Mouse (Mus musculus): ENCODE data around the gene Zmiz1. TPM values are rescaled to one million over a fixed set of nuclear protein-coding genes. Genes with fewer than 3 reads are reported as not detected.

The Zmiz1 gene
- polyA plus RNA-seq, 1 experiment from 2014 or later, result 57.5 TPM

DNA sequence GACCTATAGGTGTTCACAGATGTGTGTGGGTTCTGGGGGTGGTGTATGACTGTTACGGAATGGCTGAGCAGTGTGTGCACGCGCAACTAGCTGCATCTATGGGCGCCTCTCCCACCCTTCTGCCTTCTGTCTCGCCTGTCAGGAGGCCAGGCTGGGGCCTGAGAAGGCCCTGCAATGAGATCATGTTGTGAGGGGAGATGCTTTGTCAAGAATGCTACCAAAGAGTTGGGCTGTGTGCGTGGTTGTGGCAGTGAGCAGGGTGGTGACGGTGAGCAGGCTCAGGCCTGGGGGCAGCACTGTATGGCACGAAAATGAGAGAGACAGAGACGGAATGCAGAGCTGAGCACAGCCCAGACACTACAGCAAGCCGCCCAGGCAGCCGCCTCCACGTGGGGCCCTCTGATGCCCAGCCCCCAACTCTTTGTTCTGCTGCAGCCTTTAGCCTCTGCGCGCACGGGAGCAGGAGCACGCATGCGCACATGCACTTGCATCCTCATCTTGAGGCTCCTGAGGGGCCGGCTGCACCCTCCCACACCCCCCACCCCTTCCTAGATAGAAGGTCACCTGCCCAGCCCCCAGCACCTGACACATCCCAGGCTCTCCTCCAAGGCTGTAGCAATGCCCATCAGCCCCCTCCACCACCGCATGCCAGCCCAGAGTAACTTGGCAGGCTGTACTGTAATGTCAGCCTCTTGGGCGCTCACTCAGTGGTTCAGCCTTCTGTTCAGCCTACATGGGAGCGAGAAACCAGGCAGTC is 126.7 kb downstream of the Zmiz1 start:
- no peaks in the 10 kb centered on the region for H3K9me3 ChIP-seq
- no peak overlapping the region for H3K4me3 ChIP-seq
- peak overlapping the region; percentile 41 for H3K9ac ChIP-seq (replicated peaks)
- H3K27me3 ChIP-seq, result no peaks in the 10 kb centered on the region
- peaks cover 19% of the 10 kb centered on the region for H3K36me3 ChIP-seq
- H3K4me1 ChIP-seq, result peaks cover 68% of the 10 kb centered on the region
- peak overlapping the region; percentile 28 for H3K4me2 ChIP-seq (replicated peaks)
- peak overlapping the region; percentile 99 for H3K27ac ChIP-seq (replicated peaks)
- peak; percentile 85 for ATAC-seq (replicated peaks)
- 4% methylated on average over 21 of the region's 21 CpGs for WGBS

DNA sequence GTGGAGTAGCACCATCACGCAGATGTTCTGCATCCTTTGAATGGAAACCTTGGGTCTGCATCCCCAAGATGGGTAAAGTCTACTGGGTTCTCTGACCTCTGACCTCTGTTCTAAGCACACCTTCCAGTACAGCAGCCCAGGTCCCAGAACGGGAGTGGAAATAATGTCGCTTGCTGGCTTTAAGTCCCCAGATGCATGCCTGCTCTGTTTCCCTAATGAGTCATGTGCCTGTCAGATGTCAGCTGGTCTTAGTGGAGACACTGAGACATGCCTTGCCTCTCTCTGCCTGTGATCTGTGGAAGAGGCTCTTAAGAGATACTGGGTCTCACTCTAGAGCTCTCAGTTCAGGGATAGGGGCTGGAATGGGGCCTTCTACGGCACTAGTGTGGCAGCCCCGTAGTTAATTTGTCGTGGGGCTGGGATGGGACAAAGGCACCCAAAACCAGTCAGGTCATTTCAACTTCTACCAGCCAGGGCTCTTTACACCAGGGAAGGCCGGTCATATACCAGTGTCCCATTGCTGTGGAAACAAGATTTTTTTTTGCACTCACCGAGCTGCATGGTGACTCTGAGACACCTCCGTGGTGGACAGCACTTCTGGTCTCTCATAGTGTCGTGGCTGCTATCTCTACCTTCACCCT is 128.0 kb downstream of the Zmiz1 start:
- peaks cover 68% of the 10 kb centered on the region for H3K4me1 ChIP-seq
- peak overlapping the region; percentile 99 for H3K27ac ChIP-seq (replicated peaks)
- peak overlapping the region; percentile 41 for H3K9ac ChIP-seq (replicated peaks)
- peaks cover 11% of the 10 kb centered on the region for H3K36me3 ChIP-seq
- H3K9me3 ChIP-seq, result no peaks in the 10 kb centered on the region
- 0 out of 2 replicates have a peak, but pooled peaks have one; percentile 2 for ATAC-seq (replicated peaks)
- H3K4me3 ChIP-seq, result no peak overlapping the region
- no peaks in the 10 kb centered on the region for H3K27me3 ChIP-seq
- 8% methylated on average over 10 of the region's 10 CpGs for WGBS
- H3K4me2 ChIP-seq (replicated peaks), result no peak overlapping the region; the same call in none of the 2 replicates

DNA sequence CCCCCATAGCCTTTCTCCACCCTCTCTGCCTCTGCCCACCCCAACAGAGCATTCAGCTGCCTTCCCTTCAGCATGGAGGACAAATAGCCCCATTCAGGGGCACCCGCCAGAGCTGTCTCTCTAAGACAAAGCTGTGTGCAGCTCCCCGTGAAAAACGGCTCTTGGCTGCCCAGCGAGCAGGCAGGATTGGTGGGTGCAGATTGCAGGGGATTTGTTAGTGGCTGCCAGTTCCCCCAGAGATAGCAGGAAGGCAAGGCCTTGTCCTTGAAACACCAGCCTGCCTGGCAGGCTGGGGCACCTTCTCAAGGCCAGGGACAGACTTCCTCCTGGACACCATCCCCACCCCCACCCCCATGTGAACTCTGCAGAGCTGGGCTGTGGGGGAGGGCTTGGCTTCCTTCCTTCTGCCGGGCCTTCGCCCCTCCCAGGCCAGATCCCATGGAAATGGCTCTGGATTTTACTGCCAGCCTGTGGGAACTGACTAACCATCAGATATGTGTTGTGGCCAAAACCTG is 128.6 kb downstream of the Zmiz1 start:
- Histone ChIP-seq H3K9me3 (no peaks in the 10 kb centered on the region), H3K4me3 (no peak overlapping the region), H3K4me2 (replicated peaks) (no peak overlapping the region; the same call in 1 of the 2 replicates), H3K36me3 (peaks cover 6% of the 10 kb centered on the region), H3K27ac (replicated peaks) (peak overlapping the region; percentile 99), H3K9ac (replicated peaks) (peak overlapping the region; percentile 41), H3K27me3 (no peaks in the 10 kb centered on the region), H3K4me1 (peaks cover 68% of the 10 kb centered on the region)
- WGBS, result 2% methylated on average over 6 of the region's 6 CpGs
- peak; percentile 66 for ATAC-seq (replicated peaks)

DNA sequence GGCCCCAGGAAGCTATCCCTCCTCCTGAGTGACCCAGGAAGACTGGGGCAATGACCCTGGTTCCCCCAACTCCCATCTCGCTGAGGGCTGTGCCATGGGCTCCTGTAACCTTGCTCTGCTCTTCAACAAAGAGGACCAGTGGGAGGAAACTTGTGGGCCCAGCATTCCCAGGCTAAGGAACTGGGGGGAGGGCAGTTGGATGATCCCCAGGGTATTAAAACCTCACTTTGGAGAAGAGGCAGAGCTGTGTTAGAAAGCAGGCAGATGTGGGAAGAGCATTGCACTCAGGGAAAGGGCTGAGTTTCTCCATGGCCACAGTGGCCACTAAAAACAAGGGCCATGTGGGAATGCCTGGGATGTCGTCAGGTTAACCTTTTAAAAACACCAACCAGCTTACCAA is 129.2 kb downstream of the Zmiz1 start:
- Histone ChIP-seq H3K9ac (replicated peaks) (peak overlapping the region; percentile 41; the same call in 1 of the 2 replicates), H3K36me3 (no peaks in the 10 kb centered on the region; the same call in 1 of the 2 replicates), H3K27ac (replicated peaks) (peak overlapping the region; percentile 99), H3K27me3 (no peaks in the 10 kb centered on the region), H3K4me1 (peaks cover 69% of the 10 kb centered on the region), H3K4me2 (replicated peaks) (no peak overlapping the region), H3K9me3 (no peaks in the 10 kb centered on the region), H3K4me3 (no peak overlapping the region)
- 32% methylated on average over 2 of the region's 2 CpGs for WGBS
- no peak for ATAC-seq (replicated peaks)

DNA sequence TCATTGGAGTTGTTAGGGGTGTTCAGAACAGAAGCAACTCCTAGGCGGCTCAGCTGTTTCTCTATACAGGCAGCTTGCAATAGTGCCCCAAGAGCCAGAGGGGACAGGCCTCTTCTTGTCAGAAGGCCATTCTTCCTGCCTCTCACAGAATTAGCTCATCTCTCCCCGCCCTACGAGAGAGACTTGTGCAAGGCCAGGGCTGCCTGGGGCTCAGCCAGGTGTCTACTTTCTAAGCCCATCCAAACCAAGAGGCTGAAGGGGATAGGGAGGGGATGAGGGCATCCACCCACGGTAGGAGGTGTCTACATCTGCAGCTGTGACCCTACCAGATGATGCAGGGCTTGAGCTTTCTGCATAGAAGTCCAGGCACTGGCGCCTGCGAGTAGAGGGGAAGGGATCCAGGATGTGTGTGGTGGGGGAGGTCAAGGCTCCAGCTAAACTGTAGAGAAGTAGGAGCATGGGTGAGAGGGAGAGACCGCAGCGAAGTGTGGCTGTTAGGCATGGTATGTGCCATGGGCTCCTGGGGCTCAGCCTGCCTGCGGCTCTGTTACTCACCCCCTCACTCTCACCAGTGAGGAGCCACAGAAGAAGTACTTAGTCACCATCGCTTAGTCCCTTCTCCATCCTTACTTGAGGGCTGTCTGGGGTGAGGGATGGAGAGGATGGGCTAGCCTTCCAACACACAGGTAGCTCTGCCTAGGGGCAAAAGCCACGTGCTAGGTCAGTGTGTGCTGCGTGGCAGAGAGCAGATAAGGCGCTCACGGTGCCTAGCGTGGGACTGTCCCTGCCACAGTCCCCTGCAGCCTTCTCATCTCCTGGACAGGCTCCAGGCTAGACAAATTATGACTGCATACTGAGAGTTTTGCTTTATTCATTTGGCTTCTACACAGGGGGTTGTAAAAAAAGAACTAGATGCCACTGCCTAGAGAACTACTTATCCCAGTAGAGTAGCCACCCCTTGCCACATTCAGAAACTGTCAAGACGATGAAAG is 130.3 kb downstream of the Zmiz1 start:
- no peaks in the 10 kb centered on the region for H3K9me3 ChIP-seq
- no peaks in the 10 kb centered on the region for H3K27me3 ChIP-seq

DNA sequence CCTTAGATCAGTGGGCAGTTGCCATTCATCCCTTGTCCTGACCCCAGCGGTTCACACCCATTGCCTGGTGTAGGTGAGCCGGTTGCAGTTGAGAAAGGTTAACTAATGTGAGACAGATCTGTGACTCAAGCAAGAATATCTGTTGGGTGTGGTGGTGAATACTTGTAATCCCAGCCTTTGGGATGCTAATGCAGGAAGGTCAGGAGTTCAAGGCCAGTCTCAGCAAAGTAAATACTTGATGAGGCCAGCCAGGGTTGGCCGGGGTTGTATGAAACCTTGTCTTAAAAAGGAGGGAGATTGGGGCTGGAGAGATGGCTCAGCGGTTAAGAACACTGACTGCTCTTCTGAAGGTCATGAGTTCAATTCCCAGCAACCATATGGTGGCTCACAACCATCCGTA is 132.0 kb downstream of the Zmiz1 start:
- H3K9ac ChIP-seq (replicated peaks), result no peak overlapping the region
- WGBS, result 81% methylated on average over 5 of the region's 5 CpGs
- ATAC-seq (replicated peaks), result no peak

More for the DNA sequence above, 130.3 kb downstream of the Zmiz1 start:
- WGBS, result 64% methylated on average over 16 of the region's 16 CpGs
- Histone ChIP-seq H3K36me3 (no peaks in the 10 kb centered on the region), H3K4me3 (no peak overlapping the region), H3K27ac (replicated peaks) (peak overlapping the region; percentile 99), H3K4me1 (peaks cover 74% of the 10 kb centered on the region), H3K4me2 (replicated peaks) (no peak overlapping the region), H3K9ac (replicated peaks) (no peak overlapping the region)
- no peak for ATAC-seq (replicated peaks)

DNA sequence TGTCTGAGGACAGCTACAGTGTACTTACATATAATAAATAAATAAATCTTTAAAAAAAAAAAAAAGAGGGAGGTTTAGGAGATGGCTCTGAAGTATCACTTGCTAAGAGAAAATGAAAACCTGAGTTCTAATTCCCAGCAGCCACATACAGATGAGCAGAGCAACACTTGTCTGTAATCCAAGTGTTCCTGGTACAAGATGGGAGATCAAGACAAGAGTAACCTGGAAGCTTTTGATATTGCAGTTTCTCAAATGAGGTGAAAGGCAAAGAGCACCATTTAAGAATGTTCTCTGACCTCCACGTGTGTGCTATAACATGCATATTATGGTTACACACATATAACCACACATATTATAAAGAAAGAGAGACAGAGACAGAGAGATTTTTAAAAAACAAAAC is 132.4 kb downstream of the Zmiz1 start:
- WGBS, result 100% methylated on average over 1 of the region's 1 CpGs

More for the DNA sequence above, 132.0 kb downstream of the Zmiz1 start:
- Histone ChIP-seq H3K27me3 (no peaks in the 10 kb centered on the region), H3K9me3 (no peaks in the 10 kb centered on the region), H3K4me2 (replicated peaks) (no peak overlapping the region), H3K4me1 (peaks cover 62% of the 10 kb centered on the region), H3K36me3 (no peaks in the 10 kb centered on the region), H3K4me3 (no peak overlapping the region), H3K27ac (replicated peaks) (no peak overlapping the region)

DNA sequence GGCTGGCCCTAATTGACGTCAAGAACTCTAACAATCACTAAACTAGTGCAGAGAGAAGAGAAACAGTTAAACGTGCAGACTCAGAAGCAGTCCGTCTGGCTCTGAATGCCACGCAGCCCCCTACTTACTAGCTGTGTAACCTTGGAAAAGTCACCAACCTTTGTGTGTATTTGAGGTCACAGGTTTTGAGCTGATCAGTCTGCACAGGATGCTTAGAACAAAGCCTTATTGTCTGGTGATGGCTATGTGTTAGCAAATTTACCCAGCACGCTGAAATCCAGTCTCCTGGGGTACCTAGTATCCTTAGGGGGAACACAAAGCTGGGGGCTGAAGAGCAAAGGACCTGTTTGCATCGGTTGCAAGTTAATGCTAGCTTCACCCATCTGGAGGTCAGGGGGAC is 133.5 kb downstream of the Zmiz1 start:
- H3K36me3 ChIP-seq, result no peaks in the 10 kb centered on the region
- no peak overlapping the region for H3K9ac ChIP-seq (replicated peaks)
- H3K4me1 ChIP-seq, result peaks cover 47% of the 10 kb centered on the region
- H3K27me3 ChIP-seq, result no peaks in the 10 kb centered on the region
- WGBS, result 45% methylated on average over 6 of the region's 6 CpGs
- H3K4me2 ChIP-seq (replicated peaks), result no peak overlapping the region
- H3K9me3 ChIP-seq, result no peaks in the 10 kb centered on the region
- ATAC-seq (replicated peaks), result no peak
- no peak overlapping the region for H3K27ac ChIP-seq (replicated peaks)
- H3K4me3 ChIP-seq, result no peak overlapping the region

More for the DNA sequence above, 132.4 kb downstream of the Zmiz1 start:
- Histone ChIP-seq H3K4me2 (replicated peaks) (no peak overlapping the region), H3K9ac (replicated peaks) (no peak overlapping the region), H3K4me1 (peaks cover 58% of the 10 kb centered on the region), H3K27ac (replicated peaks) (no peak overlapping the region), H3K27me3 (no peaks in the 10 kb centered on the region), H3K36me3 (no peaks in the 10 kb centered on the region), H3K4me3 (no peak overlapping the region), H3K9me3 (no peaks in the 10 kb centered on the region)
- no peak for ATAC-seq (replicated peaks)

DNA sequence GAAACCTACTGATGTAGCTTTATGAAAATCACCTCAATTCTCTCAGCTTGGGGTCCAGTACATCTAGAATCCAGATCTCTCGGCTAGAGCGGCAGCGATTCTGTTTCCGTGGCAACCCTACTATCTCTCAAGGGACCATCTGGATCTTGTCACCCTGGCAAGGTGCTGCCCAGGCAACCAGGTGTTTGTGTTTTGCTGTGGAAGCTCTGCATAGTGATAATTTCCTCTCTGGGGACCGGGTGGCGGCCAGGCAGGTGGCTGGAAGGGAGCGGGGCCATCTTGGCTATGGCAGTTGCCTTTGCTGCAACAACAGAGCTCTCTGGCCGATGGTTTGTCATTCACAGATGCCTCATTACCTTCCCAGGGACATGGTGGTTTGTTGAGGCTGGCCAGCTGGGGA is 134.9 kb downstream of the Zmiz1 start:
- H3K4me1 ChIP-seq, result peaks cover 34% of the 10 kb centered on the region

DNA sequence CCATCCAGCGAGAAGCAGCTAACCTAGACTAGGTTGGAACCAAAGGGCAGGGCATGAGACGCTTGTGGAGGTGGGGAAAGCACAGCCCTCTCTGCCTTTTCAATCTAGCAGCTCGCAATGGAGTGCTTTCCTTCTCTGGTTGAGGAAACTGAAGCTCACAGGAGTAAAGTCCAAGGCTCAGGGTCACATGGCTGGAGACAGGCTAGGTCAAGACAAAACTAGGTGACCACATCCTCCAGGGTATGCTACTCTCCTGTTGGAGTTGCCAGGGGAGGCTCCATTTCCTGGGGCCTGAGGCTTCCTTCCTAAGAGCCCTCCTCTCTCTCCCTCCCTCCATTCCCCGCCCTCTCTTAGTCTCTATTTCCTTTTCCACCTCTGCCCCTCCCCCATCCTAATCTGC is 135.6 kb downstream of the Zmiz1 start:
- 67% methylated on average over 4 of the region's 4 CpGs for WGBS
- Histone ChIP-seq H3K4me1 (peaks cover 26% of the 10 kb centered on the region), H3K4me3 (no peak overlapping the region), H3K4me2 (replicated peaks) (no peak overlapping the region), H3K36me3 (peaks cover 6% of the 10 kb centered on the region; the same call in 1 of the 2 replicates), H3K9ac (replicated peaks) (no peak overlapping the region), H3K27ac (replicated peaks) (peak overlapping the region; percentile 73), H3K9me3 (no peaks in the 10 kb centered on the region), H3K27me3 (no peaks in the 10 kb centered on the region)
- no peak for ATAC-seq (replicated peaks)

More for the DNA sequence above, 134.9 kb downstream of the Zmiz1 start:
- no peak overlapping the region for H3K4me3 ChIP-seq
- H3K27ac ChIP-seq (replicated peaks), result peak overlapping the region; percentile 73
- ATAC-seq (replicated peaks), result no peak
- no peak overlapping the region for H3K4me2 ChIP-seq (replicated peaks)
- no peak overlapping the region for H3K9ac ChIP-seq (replicated peaks)
- WGBS, result 66% methylated on average over 8 of the region's 8 CpGs
- peaks cover 4% of the 10 kb centered on the region; the same call in 1 of the 2 replicates for H3K36me3 ChIP-seq
- H3K9me3 ChIP-seq, result no peaks in the 10 kb centered on the region
- H3K27me3 ChIP-seq, result no peaks in the 10 kb centered on the region

DNA sequence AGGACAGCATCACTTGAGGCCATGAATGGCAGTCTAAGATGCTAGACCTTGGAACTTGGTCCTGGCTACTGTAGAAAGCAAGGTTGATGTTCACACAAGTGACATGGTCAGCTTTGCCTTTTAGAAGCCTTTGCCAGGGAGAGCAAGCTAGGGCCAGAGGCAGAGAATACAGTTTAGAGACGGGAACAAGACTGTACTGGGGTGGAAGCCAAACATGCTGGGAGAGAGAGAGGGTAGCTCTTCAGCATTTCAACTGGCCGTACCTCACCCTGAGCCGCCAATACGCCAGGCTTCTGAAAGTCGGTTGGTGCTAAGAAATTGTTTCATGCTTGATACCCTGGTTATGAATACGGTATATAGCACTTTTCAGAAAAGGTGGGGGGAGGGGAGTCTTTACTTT is 140.0 kb downstream of the Zmiz1 start:
- Histone ChIP-seq H3K4me2 (replicated peaks) (no peak overlapping the region), H3K27me3 (no peaks in the 10 kb centered on the region), H3K4me1 (peaks cover 38% of the 10 kb centered on the region), H3K4me3 (no peak overlapping the region), H3K27ac (replicated peaks) (no peak overlapping the region), H3K9ac (replicated peaks) (no peak overlapping the region), H3K9me3 (no peaks in the 10 kb centered on the region), H3K36me3 (peaks cover 8% of the 10 kb centered on the region; the same call in 1 of the 2 replicates)
- WGBS, result 81% methylated on average over 6 of the region's 6 CpGs
- ATAC-seq (replicated peaks), result no peak
